Mouse (Mus musculus) myocyte (in vitro differentiated cells): Measurements from ENCODE around the gene Bpifb5. TPM values are rescaled to one million over a fixed set of nuclear protein-coding genes. Genes with fewer than 3 reads are reported as not detected.
"Not testable (repeated sequence)": the region's sequence is repeated elsewhere in the genome, so short reads cannot be mapped to it uniquely, and the experiment has no call there.

ENCODE experiments used
- H3K27me3 ChIP-seq: one replicate; pipeline ENCODE4 v1.6.1; 2011; ENCODE audit not compliant: control insufficient read depth, insufficient read depth, insufficient read length
- H3K36me3 ChIP-seq: one replicate; pipeline ENCODE4 v1.6.1; 2011; ENCODE audit not compliant: control insufficient read depth, insufficient read depth
- H3K4me2 ChIP-seq: one replicate; pipeline ENCODE4 v1.6.1; 2011; ENCODE audit warnings: low read depth, control low read depth
- H3K4me3 ChIP-seq: one replicate; pipeline ENCODE4 v1.5.1; 2011; ENCODE audit warnings: mild to moderate bottlenecking, control low read depth, moderate library complexity
- H3K79me2 ChIP-seq: one replicate; pipeline ENCODE4 v1.6.1; 2011; ENCODE audit not compliant: control insufficient read depth, insufficient read depth
- H3ac ChIP-seq: one replicate; pipeline ENCODE4 v1.6.1; 2011; ENCODE audit not compliant: control insufficient read depth, insufficient read length
- CEBPB ChIP-seq: IDR thresholded peaks from 2 replicates; pipeline ENCODE4 v1.6.1; 2011; ENCODE audit warnings: mild to moderate bottlenecking, moderate library complexity; ENCODE audit not compliant: poor library complexity, insufficient read depth, severe bottlenecking
- E2F4 ChIP-seq: IDR thresholded peaks from one replicate; pipeline ENCODE4 v1.6.1; 2011; ENCODE audit warnings: mild to moderate bottlenecking, control low read depth, moderate library complexity; ENCODE audit not compliant: insufficient read depth
- MYOD1 ChIP-seq, 3 experiments: IDR thresholded peaks; one replicate each; pipeline ENCODE4 v1.6.1; 2011; ENCODE audit warnings: control low read depth in 2 of 3, low read depth in 2 of 3, mild to moderate bottlenecking in 2 of 3, moderate library complexity in 1 of 3; ENCODE audit not compliant: insufficient read length in 2 of 3, control insufficient read depth in 1 of 3
- MYOG ChIP-seq, 3 experiments: IDR thresholded peaks; one replicate each; pipeline ENCODE4 v1.6.1; 2011; ENCODE audit warnings: control low read depth in 2 of 3, low read depth in 2 of 3, mild to moderate bottlenecking in 2 of 3; ENCODE audit not compliant: insufficient read length in 2 of 3, control insufficient read depth in 1 of 3, insufficient read depth in 1 of 3
- POLR2A ChIP-seq: IDR thresholded peaks from one replicate; pipeline ENCODE4 v1.6.1; 2011; ENCODE audit warnings: low read depth, mild to moderate bottlenecking, control low read depth, moderate library complexity; ENCODE audit not compliant: insufficient read length
- POLR2AphosphoS2 ChIP-seq: IDR thresholded peaks from one replicate; pipeline ENCODE4 v1.6.1; 2011; ENCODE audit warnings: low read depth, control low read depth; ENCODE audit not compliant: insufficient read length
- REST ChIP-seq: IDR thresholded peaks from one replicate; pipeline ENCODE4 v1.6.1; 2011; ENCODE audit warnings: mild to moderate bottlenecking, control low read depth, moderate library complexity; ENCODE audit not compliant: insufficient read depth, insufficient read length
- SRF ChIP-seq: IDR thresholded peaks from one replicate; pipeline ENCODE4 v1.6.1; 2011; ENCODE audit warnings: low read depth; ENCODE audit not compliant: control insufficient read depth, insufficient read length
- TCF12 ChIP-seq: IDR thresholded peaks from one replicate; pipeline ENCODE4 v1.6.1; 2011; ENCODE audit warnings: mild to moderate bottlenecking, control low read depth; ENCODE audit not compliant: poor library complexity, insufficient read depth, severe bottlenecking
- USF1 ChIP-seq: IDR thresholded peaks from one replicate; pipeline ENCODE4 v1.6.1; 2011; ENCODE audit warnings: low read depth, mild to moderate bottlenecking, control low read depth, moderate library complexity
- polyA plus RNA-seq: library from polyadenylated mRNA; unstranded; fragments of >200 nt; fragmentation: generic; extraction: Trizol; gene quantifications from one replicate; pipeline ENCODE4 v1.2.1, GENCODE M21; 2012; ENCODE audit warnings: missing spikeins

The Bpifb5 gene
- polyA plus RNA-seq, 1 experiment, result not detected

DNA sequence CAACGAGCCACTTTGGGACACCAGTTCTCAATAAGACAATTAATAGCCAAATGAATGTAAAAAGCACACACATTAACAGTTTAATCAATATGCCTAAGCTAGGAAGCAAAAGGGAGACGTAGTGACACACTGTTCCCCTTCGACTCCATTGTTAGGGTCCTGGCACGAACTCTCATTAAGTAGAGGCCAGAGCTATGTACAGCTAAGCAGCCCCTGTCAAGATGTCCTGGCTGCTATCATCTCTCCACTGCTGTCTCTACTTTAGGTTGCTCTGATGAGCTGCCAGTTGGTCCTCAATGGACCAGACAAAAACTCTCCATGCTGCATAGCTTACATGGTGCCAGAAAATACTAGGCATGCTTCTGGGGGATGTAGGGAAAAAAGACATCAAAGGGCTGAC lies 32.2 kb downstream of the Bpifb5 start:
- Histone ChIP-seq H3ac (no peak overlapping the region), H3K79me2 (no peaks in the 10 kb centered on the region), H3K36me3 (no peaks in the 10 kb centered on the region), H3K4me2 (no peak overlapping the region), H3K27me3 (no peaks in the 10 kb centered on the region), H3K4me3 (no peak overlapping the region)
- no peak for TF ChIP-seq MYOG (IDR thresholded peaks at IDR 0.05; ENCODE audit: control insufficient read depth in 1 of 3, insufficient read depth in 1 of 3, insufficient read length in 2 of 3, low read depth in 2 of 3)
- TF ChIP-seq E2F4, result no peak
- no peak for TF ChIP-seq POLR2AphosphoS2
- no peak for TF ChIP-seq CEBPB
- no peak for TF ChIP-seq MYOD1 (IDR thresholded peaks at IDR 0.05; ENCODE audit: control insufficient read depth in 1 of 3, insufficient read length in 2 of 3, low read depth in 2 of 3)
- no peak for TF ChIP-seq SRF
- no peak for TF ChIP-seq TCF12
- TF ChIP-seq REST, result no peak
- no peak for TF ChIP-seq POLR2A
- TF ChIP-seq USF1, result no peak

DNA sequence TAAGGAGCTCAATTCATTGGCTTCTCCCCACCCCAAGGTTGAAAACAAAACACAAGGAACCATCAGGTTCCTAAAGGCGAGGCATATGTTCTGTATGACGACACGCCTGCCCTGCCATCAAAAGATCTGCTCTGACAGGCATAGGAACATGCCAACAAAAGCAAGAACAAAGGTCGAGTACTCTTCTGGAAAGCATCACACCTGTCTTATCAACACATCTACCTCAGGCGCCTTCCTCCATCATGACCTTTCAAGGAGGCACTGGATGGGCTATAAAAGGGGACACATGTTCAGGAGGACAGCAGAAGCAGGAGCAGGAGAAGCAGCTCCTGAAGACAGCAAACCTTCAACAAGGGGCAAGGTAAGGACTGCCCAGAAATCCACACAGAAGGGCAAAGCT lies 34.0 kb downstream of the Bpifb5 start, which contains the start of gene Bpifb9a:
Bpifb9a (plus strand) TSS at position 301 of the 400 bp plus-strand sequence.
- H3ac ChIP-seq, H3K36me3 ChIP-seq, H3K27me3 ChIP-seq, H3K4me2 ChIP-seq, H3K79me2 ChIP-seq, H3K4me3 ChIP-seq: not testable (repeated sequence)

DNA sequence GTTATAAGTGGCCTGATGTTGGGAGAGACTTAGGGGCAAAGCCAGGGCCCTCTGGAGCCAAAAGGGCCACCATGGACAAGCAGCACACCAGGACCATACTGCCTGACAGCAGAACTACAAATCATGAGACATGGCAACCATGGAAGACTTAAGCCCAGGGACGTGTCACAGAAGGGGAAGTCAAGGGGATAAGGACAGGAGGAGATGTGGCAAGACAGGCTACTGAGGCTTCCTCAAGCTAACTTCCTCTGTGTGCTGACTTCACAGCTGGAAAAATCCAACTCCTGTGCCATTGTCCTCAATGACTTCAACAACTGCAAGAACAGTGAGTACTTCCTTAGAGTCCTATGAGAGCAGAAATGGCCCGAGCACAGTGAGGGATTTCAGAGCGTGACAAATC lies 40.9 kb downstream of the Bpifb5 start:
- H3K4me3 ChIP-seq, H3K4me2 ChIP-seq, H3ac ChIP-seq, H3K27me3 ChIP-seq, H3K79me2 ChIP-seq, H3K36me3 ChIP-seq: not testable (repeated sequence)

Other genes starting within 250 kb of the Bpifb5 start
- gene Bpifa6, start 248.8 kb upstream of the Bpifb5 start, polyA plus RNA-seq, result not detected
- not detected for gene Bpifa2, start 215.5 kb upstream of the Bpifb5 start, polyA plus RNA-seq
- not detected for gene Bpifa3, start 93.4 kb upstream of the Bpifb5 start, polyA plus RNA-seq
- gene Bpifa1, start 80.9 kb upstream of the Bpifb5 start, polyA plus RNA-seq, result not detected
- not detected for gene Bpifa5, start 61.1 kb upstream of the Bpifb5 start, polyA plus RNA-seq
- not detected for gene Bpifb1, start 32.9 kb upstream of the Bpifb5 start, polyA plus RNA-seq
- not detected for gene Bpifb9a, start 34.1 kb downstream of the Bpifb5 start, polyA plus RNA-seq
- gene Bpifb9b, start 83.5 kb downstream of the Bpifb5 start, polyA plus RNA-seq, result not detected
- gene Cdk5rap1, start 149.3 kb downstream of the Bpifb5 start, polyA plus RNA-seq, result 14.7 TPM
- 61.7 TPM for gene Snta1, start 184.4 kb downstream of the Bpifb5 start, polyA plus RNA-seq
- gene Cbfa2t2, start 212.7 kb downstream of the Bpifb5 start, polyA plus RNA-seq, result 7.5 TPM